Mouse (Mus musculus): ENCODE measurements around the gene Batf. TPM values are rescaled to one million over a fixed set of nuclear protein-coding genes. Genes with fewer than 3 reads are reported as not detected.

The Batf gene
- polyA plus RNA-seq, 1 experiment from 2014 or later: 7.6 TPM

Small RNAs within 50 kb of the gene (microRNA-seq; reads per million reads assigned to microRNA genes)
- gene Gm47285: not detected

Other genes with a start within 250 kb of the Batf start
- gene Fos, start 212.8 kb upstream of the Batf start, polyA plus RNA-seq (2015; fragmentation: Nextera tagmentation; extraction: Ambion mirVana): 5.2 and 7.3 TPM in 2 replicates
- gene Jdp2, start 87.6 kb upstream of the Batf start, polyA plus RNA-seq (2015; fragmentation: Nextera tagmentation; extraction: Ambion mirVana): 0.35 and 0.63 TPM in 2 replicates
- 2.5 and 2.7 TPM in 2 replicates for gene Flvcr2, start 59.9 kb downstream of the Batf start, polyA plus RNA-seq (2015; fragmentation: Nextera tagmentation; extraction: Ambion mirVana)
- gene Erg28, start 137.9 kb downstream of the Batf start, polyA plus RNA-seq (2015; fragmentation: Nextera tagmentation; extraction: Ambion mirVana): 113 and 119 TPM in 2 replicates
- 13.4 and 17.3 TPM in 2 replicates for gene Ttll5, start 138.0 kb downstream of the Batf start, polyA plus RNA-seq (2015; fragmentation: Nextera tagmentation; extraction: Ambion mirVana)